Mouse (Mus musculus) liver, embryonic 14.5 days (tissue): ENCODE data around the gene Arhgap9.

ENCODE experiments used
- CTCF ChIP-seq: IDR thresholded peaks from 2 replicates; pipeline ENCODE4 v1.5.1; 2016; ENCODE audit warnings: antibody characterized with exemption, low read depth, control low read depth
- EP300 ChIP-seq: IDR thresholded peaks from 2 replicates; pipeline ENCODE4 v1.6.1; 2016; ENCODE audit warnings: antibody characterized with exemption, low read depth

GRCm38 (mm10) chr10:127300361-127300760 lies 21.4 kb upstream of the Arhgap9 start:
- TF ChIP-seq CTCF: no peak
- no peak for TF ChIP-seq EP300
